Mouse (Mus musculus) small intestine, adult 2 months (tissue): ENCODE results near the gene Ppp4r4.

Experiments
- CTCF ChIP-seq: fragments of 200-500 bp; IDR thresholded peaks from 2 replicates; pipeline ENCODE4 v1.5.1; 2012; ENCODE audit warnings: low read depth, mild to moderate bottlenecking, control low read depth, inconsistent platforms, low read length, moderate library complexity, mixed read lengths; ENCODE audit not compliant: insufficient replicate concordance, insufficient read length; ENCODE audit errors: extremely low read depth
- POLR2A ChIP-seq: fragments of 200-500 bp; IDR thresholded peaks from 2 replicates; pipeline ENCODE4 v1.6.1; 2012; ENCODE audit warnings: low read depth, mild to moderate bottlenecking, control low read depth, inconsistent platforms, low read length, moderate library complexity

- TF ChIP-seq CTCF, result peak; percentile 80; the same call in 1 of the 2 replicates
- TF ChIP-seq POLR2A, result no peak
These were observed 111.3 kb downstream of the Ppp4r4 start for GRCm38 (mm10) chr12:103643336-103643735.
